Mouse (Mus musculus): ENCODE results near the gene Gm11273. TPM values are rescaled to one million over a fixed set of nuclear protein-coding genes. Genes with fewer than 3 reads are reported as not detected.
"Not testable (repeated sequence)": the region's sequence is repeated elsewhere in the genome, so short reads cannot be mapped to it uniquely, and the experiment has no call there.

Gene Gm11273
- 3.7 and 8.4 TPM in 2 replicates for total RNA-seq (2014; fragmentation: Nextera tagmentation)
- 2.0 and 10.4 TPM in 2 replicates for total RNA-seq (2017)

GRCm38 (mm10) chr13:21501182-21501581 lies at the start of gene Gm11273:
Gene Gm11273, minus strand, starts transcription at chr13:21501418.
- ATAC-seq (replicated peaks; ENCODE audit: low FRiP score, low TSS enrichment, poor library complexity, severe bottlenecking) = peak; percentile 35; the same call in 1 of the 2 replicates

- no peak for ATAC-seq (replicated peaks; ENCODE audit: low FRiP score, low TSS enrichment, poor library complexity, severe bottlenecking)
Measured at GRCm38 (mm10) chr13:21550416-21551110, 49.3 kb upstream of the Gm11273 start.

DNA sequence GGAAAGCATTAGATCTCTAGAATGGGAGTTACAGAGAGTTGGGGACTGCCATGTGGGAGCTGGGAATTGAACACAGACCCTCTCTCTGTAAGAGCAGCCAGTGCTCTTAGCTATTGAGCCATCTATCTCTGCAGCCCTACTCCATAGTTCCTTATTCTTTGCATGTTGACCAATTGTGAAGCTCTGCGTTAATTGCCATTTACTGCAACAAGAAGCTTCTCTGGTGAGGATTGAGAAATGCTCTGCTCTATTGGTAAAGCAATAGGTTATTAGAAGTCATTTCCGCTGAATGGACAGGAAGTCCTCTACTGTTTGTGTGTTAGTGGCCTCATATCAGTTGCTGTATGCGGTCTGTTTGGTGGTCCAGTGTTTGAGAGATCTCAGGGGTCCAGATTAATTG lies 48.3 kb upstream of the Gm11273 start:
- ATAC-seq (replicated peaks; ENCODE audit: low FRiP score, low TSS enrichment, poor library complexity, severe bottlenecking) = no peak

GRCm38 (mm10) chr13:21542708-21543107 lies 41.5 kb upstream of the Gm11273 start, which contains the start of gene Olfr1366:
Gene Olfr1366, minus strand, starts transcription at chr13:21542808.
- no peak for ATAC-seq (replicated peaks; ENCODE audit: low FRiP score, low TSS enrichment, poor library complexity, severe bottlenecking)

DNA sequence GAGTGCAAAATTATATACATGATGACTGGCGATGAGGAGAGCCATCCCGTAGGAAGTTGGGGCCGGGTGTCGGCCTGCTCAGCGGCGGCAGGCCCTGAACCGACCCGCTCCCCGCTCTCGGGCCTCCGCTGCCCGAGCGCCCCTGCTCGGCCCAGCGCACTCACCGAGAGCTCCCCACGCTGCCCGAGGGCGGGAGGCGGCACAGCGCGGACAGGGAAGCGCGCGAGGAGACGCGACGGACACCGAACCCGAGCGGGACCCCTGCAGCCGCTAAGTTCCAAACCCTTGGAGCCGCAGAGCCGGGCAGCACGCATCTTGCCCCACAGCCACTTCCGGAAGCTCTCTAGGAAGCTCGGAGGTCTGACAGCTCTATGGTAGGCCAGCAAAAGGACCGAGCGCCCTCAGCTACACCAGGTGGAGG lies 29.6 kb upstream of the Gm11273 start, which contains the start of gene Zkscan8:
Gene Zkscan8 (minus strand): TSS at position 340 of the 421 bp plus-strand sequence.
- peak; percentile 100 for ATAC-seq (replicated peaks; ENCODE audit: low FRiP score, low TSS enrichment, poor library complexity, severe bottlenecking)

DNA sequence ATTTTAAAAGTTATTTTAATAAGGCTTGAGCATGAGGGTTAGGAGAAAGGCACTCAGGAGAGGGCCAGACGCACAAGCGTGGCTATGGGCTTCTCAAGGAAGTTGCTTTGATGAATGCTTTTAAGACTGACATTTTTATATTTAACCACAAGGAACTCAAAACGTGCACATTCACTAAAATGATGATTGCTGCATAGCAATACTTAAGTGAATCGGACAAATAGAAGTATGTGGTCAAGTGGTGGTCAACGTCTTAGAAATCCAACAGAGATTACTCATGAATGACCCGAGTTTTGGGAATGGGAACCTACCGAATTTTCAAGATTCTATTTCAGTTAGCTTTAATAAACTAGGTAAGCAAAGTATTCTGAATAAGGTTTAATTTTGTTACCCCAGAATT lies 28.9 kb upstream of the Gm11273 start:
- no peak for ATAC-seq (replicated peaks; ENCODE audit: low FRiP score, low TSS enrichment, poor library complexity, severe bottlenecking)

- peak; percentile 100 for ATAC-seq (replicated peaks; ENCODE audit: low FRiP score, low TSS enrichment, poor library complexity, severe bottlenecking)
Measured at GRCm38 (mm10) chr13:21506221-21506649, 5.0 kb upstream of the Gm11273 start.

- ATAC-seq (replicated peaks; ENCODE audit: low FRiP score, low TSS enrichment, poor library complexity, severe bottlenecking) = no peak
Measured at GRCm38 (mm10) chr13:21502296-21502695, 1.1 kb upstream of the Gm11273 start.

DNA sequence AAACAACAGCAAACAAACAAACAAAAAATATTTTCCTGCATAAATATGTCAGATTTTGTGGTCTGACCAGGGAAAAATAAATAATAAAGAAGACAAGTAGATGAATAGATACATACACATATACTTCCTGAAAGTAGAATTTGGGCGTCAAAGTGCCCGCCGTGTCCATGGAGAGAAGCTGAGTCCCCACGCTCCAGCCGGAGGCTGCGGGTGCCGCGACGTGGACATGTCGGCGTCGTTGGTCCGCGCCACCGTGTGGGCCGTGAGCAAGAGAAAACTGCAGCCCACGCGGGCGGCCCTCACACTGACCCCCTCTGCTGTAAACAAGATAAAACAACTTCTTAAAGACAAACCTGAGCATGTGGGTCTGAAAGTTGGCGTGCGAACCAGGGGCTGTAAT lies 6.1 kb downstream of the Gm11273 start, which contains the start of gene AK157302:
Gene AK157302 (plus strand): TSS at position 144 of the 400 bp plus-strand sequence.
- ATAC-seq (replicated peaks; ENCODE audit: low FRiP score, low TSS enrichment, poor library complexity, severe bottlenecking) = no peak

DNA sequence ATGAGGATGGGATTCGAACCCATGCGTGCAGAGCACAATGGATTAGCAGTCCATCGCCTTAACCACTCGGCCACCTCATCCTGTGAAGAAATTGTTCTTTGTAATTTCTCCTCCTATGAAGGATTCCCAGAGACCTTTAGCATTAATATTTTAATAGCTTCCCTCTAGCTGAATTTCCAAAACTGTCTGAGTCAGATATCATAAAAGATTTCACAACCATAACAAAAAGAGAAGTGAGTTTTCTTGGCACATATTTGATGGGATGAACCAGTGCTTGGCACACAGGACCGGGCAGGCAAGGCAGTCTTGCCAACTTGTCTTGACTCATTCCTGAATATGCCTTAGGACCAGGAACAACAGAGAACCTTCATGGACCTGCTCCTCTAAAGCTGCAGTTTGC lies 8.4 kb downstream of the Gm11273 start:
- ATAC-seq (replicated peaks; ENCODE audit: low FRiP score, low TSS enrichment, poor library complexity, severe bottlenecking) = no peak

DNA sequence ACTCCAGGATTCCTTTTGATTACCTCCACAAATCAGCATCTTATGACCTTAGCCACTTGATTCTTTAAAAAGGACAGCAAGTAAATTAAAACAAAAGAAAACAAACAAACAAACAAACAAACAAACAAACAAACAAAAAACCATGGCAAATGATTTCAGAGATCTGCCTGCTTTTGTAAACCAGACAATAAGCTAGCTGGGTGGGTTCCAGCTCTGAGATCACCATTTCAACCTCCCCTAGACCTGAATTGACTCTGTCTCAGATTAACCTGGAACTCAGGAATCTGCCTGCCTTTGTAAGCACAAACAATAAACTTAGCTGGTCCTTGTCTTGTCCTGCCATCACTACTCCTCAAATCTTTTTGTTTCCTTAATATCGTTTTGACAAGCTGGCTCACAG lies 14.3 kb downstream of the Gm11273 start:
- no peak for ATAC-seq (replicated peaks; ENCODE audit: low FRiP score, low TSS enrichment, poor library complexity, severe bottlenecking)

DNA sequence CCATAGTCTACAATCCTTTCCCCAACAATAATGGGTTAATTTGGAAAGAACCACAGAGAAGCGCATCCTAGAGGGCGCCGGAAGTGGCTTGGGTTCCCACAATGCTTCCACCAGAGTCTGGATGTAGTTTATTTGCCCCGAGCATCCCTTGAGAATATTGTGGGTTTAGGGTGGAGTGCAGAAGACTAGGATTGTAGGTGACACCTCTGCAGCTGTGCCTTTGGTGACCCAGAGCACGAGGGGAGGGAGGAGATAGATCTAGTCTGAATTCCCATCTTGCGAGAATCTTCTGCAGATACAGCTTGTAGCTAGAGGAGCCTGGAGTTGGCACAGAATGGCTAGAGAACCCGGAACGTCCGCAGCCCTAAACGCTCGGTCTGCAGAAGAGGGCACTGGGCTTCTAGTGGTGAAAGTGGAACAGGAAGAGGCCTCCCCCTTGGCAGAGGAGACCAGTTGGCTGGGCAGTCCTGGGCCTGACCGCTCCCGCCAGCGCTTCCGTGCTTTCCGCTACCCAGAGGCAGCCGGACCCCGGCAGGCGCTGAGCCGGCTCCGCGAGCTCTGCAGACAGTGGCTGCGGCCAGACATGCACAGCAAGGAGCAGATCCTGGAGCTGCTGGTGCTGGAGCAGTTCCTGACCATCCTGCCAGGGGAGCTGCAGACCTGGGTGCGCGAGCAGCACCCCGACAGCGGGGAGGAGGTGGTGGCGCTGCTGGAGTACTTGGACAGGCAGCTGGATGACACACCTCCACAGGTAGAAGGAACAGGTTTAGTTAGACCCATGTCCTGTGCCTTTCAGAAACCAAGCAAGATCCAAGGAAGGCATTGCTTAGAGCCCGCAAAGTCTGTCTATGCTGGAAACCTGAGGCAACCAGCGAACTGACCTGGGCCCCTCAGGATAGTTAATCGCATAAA lies 22.2 kb downstream of the Gm11273 start, which contains the start of the genes Zkscan4 and Gm10065:
Gene Zkscan4 (plus strand): TSS at position 149 of the 912 bp plus-strand sequence.
Gene Gm10065 (minus strand): TSS at position 683 of the 912 bp plus-strand sequence.
- peak; percentile 52 for ATAC-seq (replicated peaks; ENCODE audit: low FRiP score, low TSS enrichment, poor library complexity, severe bottlenecking)

- ATAC-seq (replicated peaks; ENCODE audit: low FRiP score, low TSS enrichment, poor library complexity, severe bottlenecking) = peak; percentile 17; the same call in 1 of the 2 replicates
Measured at GRCm38 (mm10) chr13:21472427-21472826, 28.8 kb downstream of the Gm11273 start.

GRCm38 (mm10) chr13:21469097-21469496 lies 32.1 kb downstream of the Gm11273 start:
- no peak for ATAC-seq (replicated peaks; ENCODE audit: low FRiP score, low TSS enrichment, poor library complexity, severe bottlenecking)

GRCm38 (mm10) chr13:21468061-21469019 lies 32.9 kb downstream of the Gm11273 start, which contains the start of gene Nkapl:
Gene Nkapl, minus strand, starts transcription at chr13:21468509.
- ATAC-seq (replicated peaks; ENCODE audit: low FRiP score, low TSS enrichment, poor library complexity, severe bottlenecking) = peak; percentile 97

- no peak for ATAC-seq (replicated peaks; ENCODE audit: low FRiP score, low TSS enrichment, poor library complexity, severe bottlenecking)
Measured at GRCm38 (mm10) chr13:21467336-21467735, 33.9 kb downstream of the Gm11273 start.

GRCm38 (mm10) chr13:21462516-21462915 lies 38.7 kb downstream of the Gm11273 start:
- not testable (repeated sequence) for ATAC-seq (replicated peaks; ENCODE audit: low FRiP score, low TSS enrichment, poor library complexity, severe bottlenecking)

GRCm38 (mm10) chr13:21456347-21456746 lies 44.9 kb downstream of the Gm11273 start:
- ATAC-seq (replicated peaks; ENCODE audit: low FRiP score, low TSS enrichment, poor library complexity, severe bottlenecking) = no peak

GRCm38 (mm10) chr13:21454133-21454532 lies 47.1 kb downstream of the Gm11273 start:
- ATAC-seq (replicated peaks; ENCODE audit: low FRiP score, low TSS enrichment, poor library complexity, severe bottlenecking) = no peak
